Mouse (Mus musculus): Measurements from ENCODE around the gene Cdh13. TPM values are rescaled to one million over a fixed set of nuclear protein-coding genes. Genes with fewer than 3 reads are reported as not detected.

The Cdh13 gene
- polyA plus RNA-seq, 1 experiment from 2014 or later: 18.2 TPM

GRCm38 (mm10) chr8:118564024-118564423, 280.5 kb downstream of the Cdh13 start:
- H3K9me3 ChIP-seq (ENCODE audit: control insufficient read depth, low read length): no peaks in the 10 kb centered on the region

GRCm38 (mm10) chr8:118565186-118565585, 281.7 kb downstream of the Cdh13 start:
- Histone ChIP-seq H3K27ac (ENCODE audit: low read depth) (no peak overlapping the region), H3K9me3 (ENCODE audit: control insufficient read depth, low read length) (no peaks in the 10 kb centered on the region), H3K36me3 (ENCODE audit: control insufficient read depth, insufficient read depth, low read length) (no peaks in the 10 kb centered on the region), H3K4me1 (replicated peaks; ENCODE audit: control insufficient read depth, insufficient read depth, low read length) (peaks cover under 1% of the 10 kb centered on the region; the same call in 1 of the 2 replicates), H3K27me3 (replicated peaks; ENCODE audit: control insufficient read depth, insufficient read depth, low read length) (no peaks in the 10 kb centered on the region), H3K4me2 (ENCODE audit: low read length) (no peak overlapping the region), H3K9ac (ENCODE audit: low read length) (no peak overlapping the region), H3K4me3 (ENCODE audit: low read depth, low read length) (no peak overlapping the region)
- ATAC-seq (replicated peaks; ENCODE audit: low FRiP score, low TSS enrichment, low read depth): no peak
- DNase-seq (ENCODE audit: low spot score): no peak
- 95% methylated on average over 5 of the region's 5 CpGs for WGBS

More at GRCm38 (mm10) chr8:118564024-118564423, 280.5 kb downstream of the Cdh13 start:
- Histone ChIP-seq H3K27me3 (replicated peaks; ENCODE audit: control insufficient read depth, insufficient read depth, low read length) (no peaks in the 10 kb centered on the region), H3K4me1 (replicated peaks; ENCODE audit: control insufficient read depth, insufficient read depth, low read length) (peaks cover 3% of the 10 kb centered on the region; the same call in 1 of the 2 replicates), H3K36me3 (ENCODE audit: control insufficient read depth, insufficient read depth, low read length) (no peaks in the 10 kb centered on the region), H3K4me3 (ENCODE audit: low read depth, low read length) (no peak overlapping the region), H3K4me2 (ENCODE audit: low read length) (no peak overlapping the region), H3K27ac (ENCODE audit: low read depth) (no peak overlapping the region), H3K9ac (ENCODE audit: low read length) (no peak overlapping the region)
- no peak for ATAC-seq (replicated peaks; ENCODE audit: low FRiP score, low TSS enrichment, low read depth)
- WGBS: 49% methylated on average over 6 of the region's 6 CpGs
- no peak for DNase-seq (ENCODE audit: low spot score)

- H3K9me3 ChIP-seq (ENCODE audit: control insufficient read depth, low read length): no peaks in the 10 kb centered on the region
- no peaks in the 10 kb centered on the region for H3K27me3 ChIP-seq (replicated peaks; ENCODE audit: control insufficient read depth, insufficient read depth, low read length)
Measured at GRCm38 (mm10) chr8:118565887-118566747, 282.6 kb downstream of the Cdh13 start.

DNA sequence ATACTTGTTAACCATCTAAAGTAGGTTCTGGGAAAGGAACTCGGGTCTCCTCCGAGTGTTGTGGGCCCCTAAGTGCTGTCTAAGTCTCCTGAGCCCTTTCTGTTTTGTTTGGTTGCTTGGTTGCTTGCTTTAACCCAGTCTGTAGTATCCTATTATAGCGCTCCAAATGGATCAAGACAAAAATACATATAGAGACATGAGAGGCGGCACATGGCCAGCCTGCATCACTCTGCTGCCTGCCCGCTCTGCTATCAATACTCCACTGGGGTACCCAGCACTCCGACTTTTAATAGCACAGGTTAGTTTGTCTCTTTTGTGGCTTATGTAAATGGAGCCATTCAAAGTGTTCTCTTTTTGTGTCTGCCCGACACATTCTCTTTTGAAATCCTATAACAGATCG, 285.8 kb downstream of the Cdh13 start:
- no peaks in the 10 kb centered on the region for H3K36me3 ChIP-seq (ENCODE audit: control insufficient read depth, insufficient read depth, low read length)
- H3K4me2 ChIP-seq (ENCODE audit: low read length): no peak overlapping the region
- 83% methylated on average over 8 of the region's 8 CpGs for WGBS

More at GRCm38 (mm10) chr8:118565887-118566747, 282.6 kb downstream of the Cdh13 start:
- no peak overlapping the region for H3K4me3 ChIP-seq (ENCODE audit: low read depth, low read length)
- H3K36me3 ChIP-seq (ENCODE audit: control insufficient read depth, insufficient read depth, low read length): no peaks in the 10 kb centered on the region
- no peak overlapping the region for H3K4me2 ChIP-seq (ENCODE audit: low read length)
- H3K9ac ChIP-seq (ENCODE audit: low read length): no peak overlapping the region
- 64% methylated on average over 6 of the region's 6 CpGs for WGBS
- ATAC-seq (replicated peaks; ENCODE audit: low FRiP score, low TSS enrichment, low read depth): no peak
- no peak for DNase-seq (ENCODE audit: low spot score)
- H3K27ac ChIP-seq (ENCODE audit: low read depth): no peak overlapping the region
- H3K4me1 ChIP-seq (replicated peaks; ENCODE audit: control insufficient read depth, insufficient read depth, low read length): no peaks in the 10 kb centered on the region

DNA sequence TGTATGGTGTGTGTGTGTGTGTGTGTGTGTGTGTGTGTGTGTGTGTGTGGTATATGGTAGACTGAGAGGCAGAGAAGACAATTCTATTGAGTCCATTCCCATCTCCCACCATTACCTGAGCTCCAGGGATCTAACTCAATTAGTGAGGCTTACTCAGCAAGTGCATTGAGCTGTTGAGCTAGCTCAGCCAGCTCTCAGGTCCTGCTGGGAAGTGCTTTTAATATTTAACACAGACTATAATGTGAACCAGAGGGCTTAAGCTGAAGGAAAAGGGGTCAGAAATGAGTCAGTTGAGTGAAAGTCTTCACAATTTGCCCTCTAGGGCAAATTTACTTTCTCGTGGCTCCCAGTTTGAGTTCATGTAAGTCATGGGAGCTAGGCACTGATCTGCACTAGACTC, 297.7 kb downstream of the Cdh13 start:
- H3K9me3 ChIP-seq (ENCODE audit: control insufficient read depth, low read length): 0 out of 2 replicates have a peak, but pooled peaks cover 4% of the 10 kb centered on the region
- no peak overlapping the region for H3K9ac ChIP-seq (ENCODE audit: low read length)
- no peak overlapping the region for H3K4me3 ChIP-seq (ENCODE audit: low read depth, low read length)
- H3K4me1 ChIP-seq (replicated peaks; ENCODE audit: control insufficient read depth, insufficient read depth, low read length): no peaks in the 10 kb centered on the region
- no peaks in the 10 kb centered on the region for H3K36me3 ChIP-seq (ENCODE audit: control insufficient read depth, insufficient read depth, low read length)
- no peak overlapping the region for H3K4me2 ChIP-seq (ENCODE audit: low read length)
- DNase-seq (ENCODE audit: low spot score) (no peak), ATAC-seq (replicated peaks; ENCODE audit: low FRiP score, low TSS enrichment, low read depth) (no peak)
- 87% methylated on average over 1 of the region's 1 CpGs for WGBS
- H3K27me3 ChIP-seq (replicated peaks; ENCODE audit: control insufficient read depth, insufficient read depth, low read length): no peaks in the 10 kb centered on the region
- no peak overlapping the region for H3K27ac ChIP-seq (ENCODE audit: low read depth)

More for the DNA sequence above, 285.8 kb downstream of the Cdh13 start:
- DNase-seq (ENCODE audit: low spot score) (no peak), ATAC-seq (replicated peaks; ENCODE audit: low FRiP score, low TSS enrichment, low read depth) (no peak)
- Histone ChIP-seq H3K4me3 (ENCODE audit: low read depth, low read length) (no peak overlapping the region), H3K27ac (ENCODE audit: low read depth) (no peak overlapping the region), H3K27me3 (replicated peaks; ENCODE audit: control insufficient read depth, insufficient read depth, low read length) (no peaks in the 10 kb centered on the region), H3K9ac (ENCODE audit: low read length) (no peak overlapping the region), H3K4me1 (replicated peaks; ENCODE audit: control insufficient read depth, insufficient read depth, low read length) (no peaks in the 10 kb centered on the region), H3K9me3 (ENCODE audit: control insufficient read depth, low read length) (no peaks in the 10 kb centered on the region)

GRCm38 (mm10) chr8:118582185-118582584, 298.7 kb downstream of the Cdh13 start:
- no peak for DNase-seq (ENCODE audit: low spot score)
- Histone ChIP-seq H3K4me2 (ENCODE audit: low read length) (no peak overlapping the region), H3K9me3 (ENCODE audit: control insufficient read depth, low read length) (0 out of 2 replicates have a peak, but pooled peaks cover 4% of the 10 kb centered on the region), H3K4me3 (ENCODE audit: low read depth, low read length) (no peak overlapping the region), H3K9ac (ENCODE audit: low read length) (no peak overlapping the region), H3K36me3 (ENCODE audit: control insufficient read depth, insufficient read depth, low read length) (no peaks in the 10 kb centered on the region), H3K27me3 (replicated peaks; ENCODE audit: control insufficient read depth, insufficient read depth, low read length) (no peaks in the 10 kb centered on the region), H3K4me1 (replicated peaks; ENCODE audit: control insufficient read depth, insufficient read depth, low read length) (no peaks in the 10 kb centered on the region), H3K27ac (ENCODE audit: low read depth) (no peak overlapping the region)
- 92% methylated on average over 8 of the region's 8 CpGs for WGBS
- no peak for ATAC-seq (replicated peaks; ENCODE audit: low FRiP score, low TSS enrichment, low read depth)

DNA sequence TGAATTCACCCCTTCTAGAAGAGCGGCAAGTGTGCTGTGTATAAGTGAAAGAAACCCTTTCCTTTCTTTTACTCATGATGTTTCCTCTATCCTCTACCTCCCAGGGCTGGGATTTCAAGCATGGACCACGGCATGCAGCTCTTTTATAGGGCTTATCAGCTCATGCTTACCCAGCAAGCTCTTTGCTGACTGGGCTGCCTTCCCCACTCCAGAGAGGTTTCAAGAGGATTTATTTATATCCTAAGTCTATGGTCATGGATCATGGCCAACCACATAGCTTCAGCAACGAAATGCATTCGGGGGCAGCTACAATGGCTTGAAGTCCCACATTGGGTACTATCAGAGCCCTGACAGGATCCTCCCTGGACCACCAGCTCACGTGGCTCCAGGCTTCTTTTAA, 304.4 kb downstream of the Cdh13 start:
- H3K9me3 ChIP-seq (ENCODE audit: control insufficient read depth, low read length): no peaks in the 10 kb centered on the region
- 71% methylated on average over 5 of the region's 5 CpGs for WGBS
- no peak overlapping the region for H3K4me2 ChIP-seq (ENCODE audit: low read length)
- no peak for DNase-seq (ENCODE audit: low spot score)
- no peak overlapping the region for H3K27ac ChIP-seq (ENCODE audit: low read depth)
- H3K4me3 ChIP-seq (ENCODE audit: low read depth, low read length): no peak overlapping the region
- H3K27me3 ChIP-seq (replicated peaks; ENCODE audit: control insufficient read depth, insufficient read depth, low read length): no peaks in the 10 kb centered on the region
- no peak for ATAC-seq (replicated peaks; ENCODE audit: low FRiP score, low TSS enrichment, low read depth)
- no peaks in the 10 kb centered on the region for H3K4me1 ChIP-seq (replicated peaks; ENCODE audit: control insufficient read depth, insufficient read depth, low read length)
- no peaks in the 10 kb centered on the region for H3K36me3 ChIP-seq (ENCODE audit: control insufficient read depth, insufficient read depth, low read length)
- H3K9ac ChIP-seq (ENCODE audit: low read length): no peak overlapping the region

DNA sequence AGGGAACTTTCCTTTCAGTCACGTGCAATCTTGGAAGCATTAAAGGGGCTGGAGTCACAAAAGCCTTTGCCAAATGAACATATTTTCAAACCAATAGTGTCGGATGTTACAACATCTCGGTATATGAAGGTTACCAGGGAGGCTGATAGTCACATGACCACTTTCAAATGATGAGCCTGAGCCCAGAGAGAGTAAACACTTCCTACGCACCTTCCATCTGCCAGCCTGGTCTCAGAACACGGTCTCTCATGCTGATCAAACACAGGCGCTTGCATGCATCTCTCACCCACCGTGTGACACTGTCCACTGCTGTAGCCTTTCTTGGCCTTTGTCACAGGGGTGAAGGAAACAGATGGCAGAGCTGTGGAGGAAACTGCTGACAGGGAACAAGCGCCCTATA, 313.3 kb downstream of the Cdh13 start:
- H3K27me3 ChIP-seq (replicated peaks; ENCODE audit: control insufficient read depth, insufficient read depth, low read length): no peaks in the 10 kb centered on the region
- no peak for ATAC-seq (replicated peaks; ENCODE audit: low FRiP score, low TSS enrichment, low read depth)
- H3K27ac ChIP-seq (ENCODE audit: low read depth): no peak overlapping the region
- no peaks in the 10 kb centered on the region for H3K9me3 ChIP-seq (ENCODE audit: control insufficient read depth, low read length)
- no peaks in the 10 kb centered on the region for H3K36me3 ChIP-seq (ENCODE audit: control insufficient read depth, insufficient read depth, low read length)
- H3K9ac ChIP-seq (ENCODE audit: low read length): no peak overlapping the region
- 52% methylated on average over 8 of the region's 8 CpGs for WGBS
- no peak overlapping the region for H3K4me2 ChIP-seq (ENCODE audit: low read length)
- no peak overlapping the region for H3K4me3 ChIP-seq (ENCODE audit: low read depth, low read length)
- DNase-seq (ENCODE audit: low spot score): no peak
- H3K4me1 ChIP-seq (replicated peaks; ENCODE audit: control insufficient read depth, insufficient read depth, low read length): no peaks in the 10 kb centered on the region

DNA sequence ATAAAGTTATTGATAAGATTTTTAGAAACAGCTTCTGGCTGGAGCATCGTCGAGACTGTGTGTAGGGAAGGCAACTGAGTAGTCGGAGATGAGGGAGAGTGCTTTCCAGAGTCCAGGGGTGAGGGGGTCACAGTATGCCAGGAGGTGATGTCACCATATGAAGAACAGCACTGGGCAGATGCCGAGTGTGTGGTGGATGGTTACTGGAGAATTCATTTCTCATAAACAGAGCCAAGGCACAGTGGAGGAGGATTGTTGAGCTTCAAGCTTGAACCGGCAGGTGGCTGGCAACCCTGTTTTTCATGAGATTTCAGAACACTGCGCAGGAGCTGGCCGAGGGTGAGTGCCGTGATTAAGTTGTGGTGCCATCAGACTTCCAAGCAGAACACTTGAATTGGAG, 317.8 kb downstream of the Cdh13 start:
- H3K4me3 ChIP-seq (ENCODE audit: low read depth, low read length): no peak overlapping the region
- no peak overlapping the region for H3K27ac ChIP-seq (ENCODE audit: low read depth)
- no peaks in the 10 kb centered on the region for H3K36me3 ChIP-seq (ENCODE audit: control insufficient read depth, insufficient read depth, low read length)
- H3K9me3 ChIP-seq (ENCODE audit: control insufficient read depth, low read length): no peaks in the 10 kb centered on the region
- no peak overlapping the region for H3K4me2 ChIP-seq (ENCODE audit: low read length)
- 70% methylated on average over 8 of the region's 8 CpGs for WGBS
- no peaks in the 10 kb centered on the region for H3K4me1 ChIP-seq (replicated peaks; ENCODE audit: control insufficient read depth, insufficient read depth, low read length)
- no peak overlapping the region for H3K9ac ChIP-seq (ENCODE audit: low read length)
- ATAC-seq (replicated peaks; ENCODE audit: low FRiP score, low TSS enrichment, low read depth) (no peak), DNase-seq (ENCODE audit: low spot score) (no peak)
- H3K27me3 ChIP-seq (replicated peaks; ENCODE audit: control insufficient read depth, insufficient read depth, low read length): no peaks in the 10 kb centered on the region

All from intestine, embryonic 14.5 days (tissue).